Mouse (Mus musculus) ES-Bruce4 (cell line): ENCODE results near the gene Arfgap2.

ENCODE experiments used
- CTCF ChIP-seq: IDR thresholded peaks from one replicate; pipeline ENCODE4 v1.8.1; 2011; ENCODE audit warnings: low read depth, low read length
- EP300 ChIP-seq: IDR thresholded peaks from 2 replicates; pipeline ENCODE4 v1.6.1; 2011; ENCODE audit warnings: low read depth, low read length; ENCODE audit not compliant: insufficient read depth

DNA sequence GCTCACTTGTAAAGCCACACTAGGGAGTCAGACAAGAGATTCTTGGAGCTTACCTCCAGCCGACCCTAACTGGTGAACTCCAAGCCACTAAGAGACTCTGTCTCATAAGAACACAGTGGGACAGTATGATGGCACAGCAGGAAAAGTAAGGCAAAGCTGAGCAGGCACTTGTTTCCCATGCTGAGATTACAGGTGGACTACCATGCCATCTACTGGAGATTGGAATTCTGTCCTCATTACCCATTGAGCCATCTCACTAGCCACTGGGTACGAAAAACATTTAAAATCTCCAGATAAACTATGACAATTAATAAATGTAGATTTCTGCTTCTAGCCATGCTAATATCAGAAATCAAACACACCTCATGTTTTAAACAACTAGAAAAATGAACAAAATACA lies 41.2 kb upstream of the Arfgap2 start:
- TF ChIP-seq CTCF = no peak
- no peak for TF ChIP-seq EP300
